9 mouse cellular contexts compared by ENCODE assay signal in the genomic region with DNA sequence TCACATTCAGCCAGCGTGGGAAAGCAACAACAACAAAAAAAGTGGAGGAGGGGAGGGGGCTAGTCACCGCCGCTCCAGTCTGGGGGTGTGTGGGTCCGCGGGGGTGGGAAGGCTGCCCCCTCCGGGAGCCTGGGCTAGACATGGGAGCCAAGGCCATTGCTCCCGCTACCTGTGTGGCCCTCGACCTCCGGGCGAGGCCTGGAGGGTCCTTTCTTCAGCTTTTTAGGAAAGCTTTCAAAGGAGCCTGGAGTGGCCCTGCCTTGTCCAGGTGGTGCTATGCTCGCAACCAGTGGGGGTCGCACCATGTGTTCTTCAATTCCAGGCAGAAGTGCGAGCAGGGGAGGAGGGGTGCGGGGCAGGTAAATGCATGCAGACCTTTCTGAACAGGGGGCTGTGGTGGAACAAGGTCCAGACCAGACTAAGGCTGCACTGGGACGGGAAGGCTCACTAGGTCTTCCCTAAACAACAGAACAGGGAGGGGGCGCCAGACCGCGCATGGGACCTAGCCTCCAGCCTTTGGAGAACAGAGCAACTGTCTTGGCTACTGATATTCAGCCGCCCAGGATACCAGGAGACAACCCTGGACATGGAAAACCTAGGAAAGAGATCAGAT.
A peak's percentile ranks its signal among the peaks of the same experiment; 100 is the strongest.
DNase-seq lines count a peak whose midpoint lies in the region; ATAC-seq and TF ChIP-seq lines count a peak whose summit lies in the region.
"Had no signal": no experiment of that assay in that cellular context is flagged by ENCODE, and none has a peak within 500 bp of the region (broad histone marks: within the 10 kb centered on the region; RNA-seq: fewer than 3 reads in every experiment).

No protein-coding gene starts in this region.

- ATAC-seq in heart, embryonic 13.5 days (ENCODE audit: extremely low read depth, insufficient number of reproducible peaks, low FRiP score, low TSS enrichment) = no peak
- 0 out of 2 replicates have a peak, but pooled peaks have one; percentile 33 for ATAC-seq in hindbrain, postnatal 0 days
- ATAC-seq in midbrain, postnatal 0 days (ENCODE audit: low FRiP score) = no peak

- WGBS in heart, embryonic 13.5 days = 7% methylated on average over 19 of the region's 19 CpGs
- 14% methylated on average over 19 of the region's 19 CpGs for WGBS in hindbrain, postnatal 0 days
- 11% methylated on average over 18 of the region's 19 CpGs for WGBS in midbrain, postnatal 0 days

- DNase-seq in heart, adult 18-20 months = no peak
- DNase-seq in embryo, embryonic 11 days = peak; percentile 17
- DNase-seq in hindbrain, postnatal 0 days (ENCODE audit: low spot score) = no peak
- DNase-seq in midbrain, postnatal 0 days (ENCODE audit: low spot score) = no peak
- no peak for DNase-seq in frontal cortex, adult 2 months (ENCODE audit: extremely low spot score in 1 of 2, low spot score in 1 of 2)
- no peak for DNase-seq in lung, postnatal 14 days
- DNase-seq in adrenal gland, postnatal 14 days = no peak
- DNase-seq: gastrocnemius, postnatal 36 days had no signal

- peaks cover 12% of the 10 kb centered on the region; the same call in 1 of the 2 replicates for H3K27me3 ChIP-seq in heart, embryonic 13.5 days (replicated peaks)
- H3K27me3 ChIP-seq in hindbrain, postnatal 0 days (ENCODE audit: insufficient read depth, low read length) = no peaks in the 10 kb centered on the region
- peaks cover 10% of the 10 kb centered on the region for H3K27me3 ChIP-seq in midbrain, postnatal 0 days (ENCODE audit: insufficient read depth, low read length)

- H3K27ac ChIP-seq in heart, embryonic 13.5 days (replicated peaks) = no peak overlapping the region
- H3K27ac ChIP-seq in hindbrain, postnatal 0 days = no peak overlapping the region
- no peak overlapping the region for H3K27ac ChIP-seq in midbrain, postnatal 0 days (ENCODE audit: low read depth, low read length)

- no peak overlapping the region for H3K9ac ChIP-seq in heart, embryonic 13.5 days
- no peak overlapping the region for H3K9ac ChIP-seq in hindbrain, postnatal 0 days (replicated peaks; ENCODE audit: low read length)
- H3K9ac ChIP-seq in midbrain, postnatal 0 days (replicated peaks; ENCODE audit: low read length, poor library complexity, severe bottlenecking) = no peak overlapping the region

- peak overlapping the region; percentile 97 for H3K4me2 ChIP-seq in heart, embryonic 13.5 days
- peak overlapping the region; percentile 80 for H3K4me2 ChIP-seq in hindbrain, postnatal 0 days (ENCODE audit: low read depth, low read length)
- H3K4me2 ChIP-seq in midbrain, postnatal 0 days (ENCODE audit: low read depth, low read length, poor library complexity, severe bottlenecking) = peak overlapping the region; percentile 81

- TF ChIP-seq CTCF in hindbrain, postnatal 0 days (IDR thresholded peaks at IDR 0.05; ENCODE audit: low read depth) = peak; percentile 10; the same call in 1 of the 2 replicates
- TF ChIP-seq CTCF in midbrain, postnatal 0 days (IDR thresholded peaks at IDR 0.05) = peak; percentile 9; the same call in 1 of the 2 replicates

- no peaks in the 10 kb centered on the region for H3K4me1 ChIP-seq in heart, embryonic 13.5 days
- H3K4me1 ChIP-seq in hindbrain, postnatal 0 days (ENCODE audit: insufficient read depth, low read length) = peaks cover 3% of the 10 kb centered on the region; the same call in 1 of the 2 replicates
- no peaks in the 10 kb centered on the region for H3K4me1 ChIP-seq in midbrain, postnatal 0 days (ENCODE audit: insufficient read depth, low read length)

- no peaks in the 10 kb centered on the region for H3K9me3 ChIP-seq in heart, embryonic 13.5 days
- H3K9me3 ChIP-seq in hindbrain, postnatal 0 days (ENCODE audit: low read length) = no peaks in the 10 kb centered on the region
- no peaks in the 10 kb centered on the region for H3K9me3 ChIP-seq in midbrain, postnatal 0 days (ENCODE audit: low read length)

- H3K4me3 ChIP-seq in heart, embryonic 13.5 days = peak overlapping the region; percentile 63
- H3K4me3 ChIP-seq in hindbrain, postnatal 0 days (ENCODE audit: low read length) = peak overlapping the region; percentile 45
- peak overlapping the region; percentile 45 for H3K4me3 ChIP-seq in midbrain, postnatal 0 days (ENCODE audit: low read depth, low read length)

- no peaks in the 10 kb centered on the region for H3K36me3 ChIP-seq in heart, embryonic 13.5 days
- no peaks in the 10 kb centered on the region for H3K36me3 ChIP-seq in hindbrain, postnatal 0 days (ENCODE audit: insufficient read depth, low read length)
- H3K36me3 ChIP-seq in midbrain, postnatal 0 days (ENCODE audit: insufficient read depth, low read length) = no peaks in the 10 kb centered on the region
